Mouse (Mus musculus) cortical plate, adult 2 months (tissue): ENCODE measurements at regions not wholly inside any gene's neighbourhood (a gene's known extent, or its start where the extent isn't known, plus 50 kb on each side); places are given as distances from the start of the nearest gene placed in this dataset.

Source experiments
- CTCF ChIP-seq: fragments of 200-500 bp; IDR thresholded peaks from 2 replicates; pipeline ENCODE4 v1.5.1; 2011; ENCODE audit warnings: mild to moderate bottlenecking, control low read depth, low read length; ENCODE audit not compliant: insufficient read depth; ENCODE audit errors: extremely low read depth
- POLR2A ChIP-seq: fragments of 200-500 bp; IDR thresholded peaks from 2 replicates; pipeline ENCODE4 v1.6.1; 2011; ENCODE audit warnings: mild to moderate bottlenecking, low read length, control low read depth; ENCODE audit not compliant: insufficient read depth; ENCODE audit errors: extremely low read depth

GRCm38 (mm10) chr14:115033375-115033969 is 58.5 kb upstream of the Gpc5 start:
- TF ChIP-seq POLR2A, result no peak
- TF ChIP-seq CTCF, result no peak
